Mouse (Mus musculus) intestine, embryonic 15.5 days (tissue): ENCODE measurements at regions not wholly inside any gene's neighbourhood (a gene's known extent, or its start where the extent isn't known, plus 50 kb on each side); places are given as distances from the start of the nearest gene placed in this dataset.

Experiments used
- ATAC-seq: fragments of 200-750 bp; cut with Nextera tagmentation; 2 replicates; pipeline ENCODE4 v1.8.0; 2017; ENCODE audit warnings: moderate TSS enrichment, moderate library complexity
- H3K27ac ChIP-seq: fragments of 300-500 bp; sonication (generic); 2 replicates; pipeline ENCODE4 v1.5.1; 2015; ENCODE audit warnings: mild to moderate bottlenecking, inconsistent platforms
- H3K27me3 ChIP-seq: fragments of 300-500 bp; sonication (generic); replicated peaks from 2 replicates; pipeline ENCODE4 v1.6.1; 2015; ENCODE audit warnings: inconsistent platforms
- H3K36me3 ChIP-seq: fragments of 300-500 bp; sonication (generic); 2 replicates; pipeline ENCODE4 v1.6.1; 2015; ENCODE audit warnings: inconsistent platforms
- H3K4me1 ChIP-seq: fragments of 300-500 bp; sonication (generic); replicated peaks from 2 replicates; pipeline ENCODE4 v1.6.1; 2015; ENCODE audit warnings: inconsistent platforms
- H3K4me2 ChIP-seq: fragments of 300-500 bp; sonication (generic); replicated peaks from 2 replicates; pipeline ENCODE4 v1.6.1; 2015; ENCODE audit warnings: mild to moderate bottlenecking, inconsistent platforms
- H3K4me3 ChIP-seq: fragments of 300-500 bp; sonication (generic); replicated peaks from 2 replicates; pipeline ENCODE4 v1.5.1; 2015; ENCODE audit warnings: inconsistent platforms
- H3K9ac ChIP-seq: fragments of 300-500 bp; sonication (generic); 2 replicates; pipeline ENCODE4 v1.6.1; 2015; ENCODE audit warnings: inconsistent platforms
- H3K9me3 ChIP-seq: fragments of 300-500 bp; sonication (generic); 2 replicates; pipeline ENCODE4 v1.6.1; 2016; ENCODE audit warnings: inconsistent platforms
- WGBS: fragments of 180-500 bp; shearing (Covaris S2); methylation state at CpG from one replicate; pipeline ENCODE4 v1.1.7; 2015; 5-methylcytosine and 5-hydroxymethylcytosine counted together

GRCm38 (mm10) chr2:133387349-133387748 lies 164.6 kb upstream of the Bmp2 start:
- WGBS: 89% methylated on average over 3 of the region's 3 CpGs
- Histone ChIP-seq H3K4me2 (no peak overlapping the region), H3K36me3 (no peaks in the 10 kb centered on the region), H3K4me1 (no peaks in the 10 kb centered on the region), H3K27me3 (no peaks in the 10 kb centered on the region), H3K27ac (no peak overlapping the region), H3K9ac (no peak overlapping the region), H3K9me3 (no peaks in the 10 kb centered on the region), H3K4me3 (no peak overlapping the region)
- no peak for ATAC-seq

- Histone ChIP-seq H3K9ac (no peak overlapping the region), H3K27me3 (no peaks in the 10 kb centered on the region), H3K4me1 (no peaks in the 10 kb centered on the region), H3K9me3 (no peaks in the 10 kb centered on the region), H3K4me2 (no peak overlapping the region), H3K4me3 (no peak overlapping the region), H3K27ac (no peak overlapping the region), H3K36me3 (no peaks in the 10 kb centered on the region)
- ATAC-seq: no peak
- 80% methylated on average over 9 of the region's 9 CpGs for WGBS
Observed at GRCm38 (mm10) chr2:133392298-133392697, 159.7 kb upstream of the Bmp2 start.

GRCm38 (mm10) chr2:133397566-133397965 lies 154.4 kb upstream of the Bmp2 start:
- 23% methylated on average over 2 of the region's 2 CpGs for WGBS

GRCm38 (mm10) chr2:133399059-133399690 lies 152.8 kb upstream of the Bmp2 start:
- Histone ChIP-seq H3K27ac (no peak overlapping the region), H3K9me3 (no peaks in the 10 kb centered on the region), H3K9ac (no peak overlapping the region), H3K4me3 (no peak overlapping the region), H3K4me2 (no peak overlapping the region), H3K36me3 (no peaks in the 10 kb centered on the region), H3K27me3 (no peaks in the 10 kb centered on the region), H3K4me1 (no peaks in the 10 kb centered on the region)
- peak; percentile 67 for ATAC-seq
- 26% methylated on average over 5 of the region's 5 CpGs for WGBS

More at GRCm38 (mm10) chr2:133397566-133397965, 154.4 kb upstream of the Bmp2 start:
- Histone ChIP-seq H3K4me2 (no peak overlapping the region), H3K9me3 (no peaks in the 10 kb centered on the region), H3K9ac (no peak overlapping the region), H3K27ac (no peak overlapping the region), H3K4me1 (no peaks in the 10 kb centered on the region), H3K27me3 (no peaks in the 10 kb centered on the region), H3K36me3 (no peaks in the 10 kb centered on the region), H3K4me3 (no peak overlapping the region)
- ATAC-seq: no peak

GRCm38 (mm10) chr2:133400963-133401362 lies 151.0 kb upstream of the Bmp2 start:
- 68% methylated on average over 3 of the region's 3 CpGs for WGBS
- Histone ChIP-seq H3K9ac (no peak overlapping the region), H3K4me3 (no peak overlapping the region), H3K36me3 (no peaks in the 10 kb centered on the region), H3K4me2 (no peak overlapping the region), H3K27ac (no peak overlapping the region), H3K27me3 (no peaks in the 10 kb centered on the region), H3K9me3 (no peaks in the 10 kb centered on the region), H3K4me1 (no peaks in the 10 kb centered on the region)
- no peak for ATAC-seq

- Histone ChIP-seq H3K27ac (no peak overlapping the region), H3K9me3 (no peaks in the 10 kb centered on the region), H3K36me3 (no peaks in the 10 kb centered on the region), H3K9ac (no peak overlapping the region), H3K4me2 (no peak overlapping the region), H3K27me3 (no peaks in the 10 kb centered on the region), H3K4me3 (no peak overlapping the region), H3K4me1 (no peaks in the 10 kb centered on the region)
- WGBS: 61% methylated on average over 8 of the region's 8 CpGs
- ATAC-seq: no peak
Observed at GRCm38 (mm10) chr2:133416990-133417581, 134.9 kb upstream of the Bmp2 start.

GRCm38 (mm10) chr2:133419686-133420303 lies 132.2 kb upstream of the Bmp2 start:
- no peaks in the 10 kb centered on the region for H3K27me3 ChIP-seq
- H3K9me3 ChIP-seq: no peaks in the 10 kb centered on the region
- peak; percentile 94 for ATAC-seq
- H3K4me2 ChIP-seq: no peak overlapping the region
- H3K27ac ChIP-seq: peak overlapping the region; percentile 52
- WGBS: 56% methylated on average over 6 of the region's 6 CpGs
- H3K36me3 ChIP-seq: no peaks in the 10 kb centered on the region
- no peak overlapping the region for H3K9ac ChIP-seq
- no peaks in the 10 kb centered on the region for H3K4me1 ChIP-seq
- no peak overlapping the region for H3K4me3 ChIP-seq

GRCm38 (mm10) chr2:133425538-133425937 lies 126.4 kb upstream of the Bmp2 start:
- Histone ChIP-seq H3K9ac (no peak overlapping the region), H3K4me3 (no peak overlapping the region), H3K4me1 (0 out of 2 replicates have a peak, but pooled peaks cover 3% of the 10 kb centered on the region), H3K27me3 (no peaks in the 10 kb centered on the region), H3K36me3 (no peaks in the 10 kb centered on the region), H3K4me2 (no peak overlapping the region), H3K27ac (no peak overlapping the region), H3K9me3 (no peaks in the 10 kb centered on the region)
- WGBS: 53% methylated on average over 5 of the region's 5 CpGs
- no peak for ATAC-seq

GRCm38 (mm10) chr2:133427039-133427438 lies 124.9 kb upstream of the Bmp2 start:
- Histone ChIP-seq H3K9me3 (no peaks in the 10 kb centered on the region), H3K36me3 (no peaks in the 10 kb centered on the region), H3K9ac (no peak overlapping the region)

GRCm38 (mm10) chr2:133429369-133430062 lies 122.4 kb upstream of the Bmp2 start:
- Histone ChIP-seq H3K4me2 (no peak overlapping the region), H3K27ac (no peak overlapping the region), H3K9ac (no peak overlapping the region), H3K27me3 (no peaks in the 10 kb centered on the region), H3K36me3 (no peaks in the 10 kb centered on the region), H3K4me3 (no peak overlapping the region), H3K4me1 (0 out of 2 replicates have a peak, but pooled peaks cover 3% of the 10 kb centered on the region), H3K9me3 (no peaks in the 10 kb centered on the region)
- WGBS: 49% methylated on average over 2 of the region's 2 CpGs
- peak; percentile 32; the same call in 1 of the 2 replicates for ATAC-seq

More at GRCm38 (mm10) chr2:133427039-133427438, 124.9 kb upstream of the Bmp2 start:
- Histone ChIP-seq H3K4me1 (0 out of 2 replicates have a peak, but pooled peaks cover 3% of the 10 kb centered on the region), H3K4me3 (no peak overlapping the region), H3K4me2 (no peak overlapping the region), H3K27me3 (no peaks in the 10 kb centered on the region), H3K27ac (no peak overlapping the region)
- ATAC-seq: no peak
- WGBS: 66% methylated on average over 1 of the region's 1 CpGs

- H3K9me3 ChIP-seq: no peaks in the 10 kb centered on the region
- 44% methylated on average over 4 of the region's 4 CpGs for WGBS
- H3K4me1 ChIP-seq: 0 out of 2 replicates have a peak, but pooled peaks cover 3% of the 10 kb centered on the region
- H3K4me3 ChIP-seq: no peak overlapping the region
- ATAC-seq: peak; percentile 44; the same call in 1 of the 2 replicates
- no peak overlapping the region for H3K27ac ChIP-seq
- H3K4me2 ChIP-seq: no peak overlapping the region
- no peak overlapping the region for H3K9ac ChIP-seq
- H3K36me3 ChIP-seq: no peaks in the 10 kb centered on the region
- no peaks in the 10 kb centered on the region for H3K27me3 ChIP-seq
Observed at GRCm38 (mm10) chr2:133430741-133431438, 121.1 kb upstream of the Bmp2 start.
